Mouse (Mus musculus) kidney, postnatal 0 days (tissue): ENCODE measurements around the gene Olfr374. TPM values are rescaled to one million over a fixed set of nuclear protein-coding genes. Genes with fewer than 3 reads are reported as not detected.

Experiments
- ATAC-seq: fragments of 200-750 bp; cut with Nextera tagmentation; replicated peaks from 2 replicates; pipeline ENCODE4 v1.8.0; 2017; ENCODE audit warnings: low read depth, moderate number of reproducible peaks, moderate TSS enrichment, moderate library complexity; ENCODE audit not compliant: low FRiP score
- DNase-seq: peaks from one replicate; pipeline ENCODE4 v3.0.0-alpha.2; 2016; ENCODE audit warnings: low spot score
- H3K27ac ChIP-seq: fragments of 300-500 bp; sonication (generic); 2 replicates; pipeline ENCODE4 v1.5.1; 2014; ENCODE audit warnings: mild to moderate bottlenecking
- H3K27me3 ChIP-seq: fragments of 300-500 bp; sonication (generic); 2 replicates; pipeline ENCODE4 v1.6.1; 2014; ENCODE audit warnings: low read length, mixed read lengths; ENCODE audit not compliant: insufficient read depth
- H3K36me3 ChIP-seq: fragments of 300-500 bp; sonication (generic); 2 replicates; pipeline ENCODE4 v1.6.1; 2014; ENCODE audit warnings: low read length, mixed read lengths; ENCODE audit not compliant: insufficient read depth
- H3K4me1 ChIP-seq: fragments of 300-500 bp; sonication (generic); replicated peaks from 2 replicates; pipeline ENCODE4 v1.6.1; 2014; ENCODE audit warnings: antibody characterized with exemption, low read length, mixed read lengths; ENCODE audit not compliant: insufficient read depth
- H3K4me2 ChIP-seq: fragments of 300-500 bp; sonication (generic); 2 replicates; pipeline ENCODE4 v1.6.1; 2014; ENCODE audit warnings: mild to moderate bottlenecking, low read length, moderate library complexity, mixed read lengths
- H3K4me3 ChIP-seq: fragments of 300-500 bp; sonication (generic); replicated peaks from 2 replicates; pipeline ENCODE4 v1.5.1; 2014; ENCODE audit warnings: low read depth, low read length
- H3K9ac ChIP-seq: fragments of 300-500 bp; sonication (generic); 2 replicates; pipeline ENCODE4 v1.6.1; 2014; ENCODE audit warnings: low read depth, low read length
- H3K9me3 ChIP-seq: fragments of 300-500 bp; sonication (generic); replicated peaks from 2 replicates; pipeline ENCODE4 v1.6.1; 2016; ENCODE audit warnings: low read length, inconsistent platforms, mixed read lengths
- CTCF ChIP-seq: IDR thresholded peaks from 2 replicates; pipeline ENCODE4 v1.5.1; 2016; ENCODE audit warnings: antibody characterized with exemption, low read depth, mild to moderate bottlenecking, moderate library complexity
- WGBS: fragments of 180-500 bp; shearing (Covaris S2); extraction: QIAGEN DNeasy Blood & Tissue Kit; methylation state at CpG from one replicate; pipeline ENCODE4 v1.1.7; 2014; 5-methylcytosine and 5-hydroxymethylcytosine counted together
- polyA plus RNA-seq: library from polyadenylated mRNA; unstranded; fragments of >200 nt; fragmentation: Nextera tagmentation; extraction: Ambion mirVana; gene quantifications from 2 replicates; pipeline ENCODE4 v1.2.1, GENCODE M21; 2015

The Olfr374 gene
- polyA plus RNA-seq, 1 experiment from 2014 or later: not detected

GRCm38 (mm10) chr8:72149056-72149455 lies 42.2 kb downstream of the Olfr374 start:
- no peak for DNase-seq
- Histone ChIP-seq H3K36me3 (peaks cover 66% of the 10 kb centered on the region), H3K27me3 (no peaks in the 10 kb centered on the region), H3K4me2 (no peak overlapping the region), H3K9me3 (no peaks in the 10 kb centered on the region), H3K27ac (no peak overlapping the region), H3K9ac (no peak overlapping the region), H3K4me1 (no peaks in the 10 kb centered on the region), H3K4me3 (no peak overlapping the region)
- no peak for TF ChIP-seq CTCF
- WGBS: 85% methylated on average over 1 of the region's 1 CpGs
- no peak for ATAC-seq

GRCm38 (mm10) chr8:72151418-72152078 lies 44.7 kb downstream of the Olfr374 start:
- WGBS: 78% methylated on average over 3 of the region's 3 CpGs

DNA sequence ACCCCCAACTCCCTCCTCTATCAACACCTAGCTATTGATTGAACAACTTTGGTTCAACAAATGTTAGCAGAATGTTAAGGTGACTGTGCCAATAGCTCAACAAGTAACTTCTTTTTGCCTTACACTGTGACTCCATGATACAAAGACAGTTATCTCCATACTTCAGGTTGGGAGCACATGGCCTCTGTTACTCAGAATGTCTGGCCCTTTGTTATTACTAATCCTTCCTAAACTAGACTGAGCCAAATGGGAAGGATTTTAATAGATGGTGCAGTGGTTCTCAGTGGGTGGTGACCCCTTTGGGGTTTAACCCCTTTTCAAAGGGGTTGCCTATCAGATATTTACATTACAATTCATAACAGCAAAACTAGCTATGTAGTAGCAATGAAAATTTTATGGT lies 46.5 kb downstream of the Olfr374 start:
- no peaks in the 10 kb centered on the region for H3K27me3 ChIP-seq
- DNase-seq (no peak), ATAC-seq (no peak)
- peaks cover 31% of the 10 kb centered on the region for H3K36me3 ChIP-seq
- no peaks in the 10 kb centered on the region for H3K9me3 ChIP-seq
- no peak overlapping the region for H3K4me3 ChIP-seq
- H3K27ac ChIP-seq: no peak overlapping the region
- TF ChIP-seq CTCF: no peak
- H3K4me2 ChIP-seq: no peak overlapping the region
- H3K4me1 ChIP-seq: no peaks in the 10 kb centered on the region
- H3K9ac ChIP-seq: no peak overlapping the region

More at GRCm38 (mm10) chr8:72151418-72152078, 44.7 kb downstream of the Olfr374 start:
- H3K4me3 ChIP-seq: no peak overlapping the region
- no peaks in the 10 kb centered on the region for H3K9me3 ChIP-seq
- H3K4me2 ChIP-seq: no peak overlapping the region
- ATAC-seq: no peak
- H3K4me1 ChIP-seq: no peaks in the 10 kb centered on the region
- peaks cover 48% of the 10 kb centered on the region for H3K36me3 ChIP-seq
- H3K27me3 ChIP-seq: no peaks in the 10 kb centered on the region
- no peak for TF ChIP-seq CTCF
- no peak overlapping the region for H3K27ac ChIP-seq
- DNase-seq: no peak
- H3K9ac ChIP-seq: no peak overlapping the region

DNA sequence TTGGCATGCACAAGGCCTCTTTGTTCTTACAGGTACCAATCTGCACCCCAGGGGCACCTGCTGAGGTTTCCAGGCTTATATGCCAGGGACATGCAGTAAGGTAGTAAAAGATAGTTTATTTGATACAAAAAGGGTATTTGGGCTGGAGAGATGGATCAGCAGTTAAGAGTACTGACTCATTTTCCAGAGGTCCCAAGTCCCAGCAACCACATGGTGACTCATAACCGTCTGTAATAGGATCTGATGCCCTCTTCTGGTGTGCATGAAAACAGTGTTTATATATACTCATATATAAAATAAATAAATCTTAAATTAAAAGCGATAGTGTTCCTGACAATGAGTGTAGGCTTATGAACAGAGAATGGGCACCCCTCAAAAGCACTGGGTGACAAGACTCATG lies 51.3 kb downstream of the Olfr374 start:
- Histone ChIP-seq H3K9ac (no peak overlapping the region), H3K27ac (no peak overlapping the region), H3K4me3 (no peak overlapping the region), H3K4me2 (no peak overlapping the region), H3K36me3 (peaks cover 7% of the 10 kb centered on the region; the same call in 1 of the 2 replicates), H3K9me3 (no peaks in the 10 kb centered on the region), H3K4me1 (peaks cover 15% of the 10 kb centered on the region; the same call in 1 of the 2 replicates), H3K27me3 (no peaks in the 10 kb centered on the region)
- no peak for TF ChIP-seq CTCF
- DNase-seq (no peak), ATAC-seq (no peak)
- 84% methylated on average over 2 of the region's 2 CpGs for WGBS

DNA sequence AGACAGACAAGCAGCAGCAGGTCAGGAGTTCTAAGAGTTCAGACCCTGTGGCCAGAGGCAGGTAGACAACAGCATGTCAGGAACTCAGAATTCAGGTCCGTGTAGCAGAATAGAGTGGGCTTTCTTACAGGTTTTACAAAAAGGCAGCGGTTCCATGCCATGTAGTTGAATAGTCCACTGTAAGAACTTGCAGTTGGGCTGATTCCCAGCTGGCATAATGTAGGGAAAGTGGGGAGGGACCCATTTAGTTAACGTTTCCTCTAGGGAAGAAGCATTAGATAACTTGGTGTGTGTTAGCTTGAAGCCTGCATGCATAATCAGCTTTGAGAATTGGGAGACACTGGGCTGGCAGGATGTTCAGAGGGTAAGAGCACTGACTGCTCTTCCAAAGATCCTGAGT lies 51.9 kb downstream of the Olfr374 start:
- H3K36me3 ChIP-seq: 0 out of 2 replicates have a peak, but pooled peaks cover under 1% of the 10 kb centered on the region
- ATAC-seq (no peak), DNase-seq (no peak)
- H3K4me3 ChIP-seq: no peak overlapping the region
- H3K27ac ChIP-seq: no peak overlapping the region
- H3K9ac ChIP-seq: no peak overlapping the region
- H3K9me3 ChIP-seq: no peaks in the 10 kb centered on the region
- WGBS: 78% methylated on average over 3 of the region's 3 CpGs
- H3K4me2 ChIP-seq: no peak overlapping the region
- no peaks in the 10 kb centered on the region for H3K27me3 ChIP-seq
- no peak for TF ChIP-seq CTCF
- H3K4me1 ChIP-seq: peaks cover 15% of the 10 kb centered on the region; the same call in 1 of the 2 replicates

GRCm38 (mm10) chr8:72160007-72160406 lies 53.2 kb downstream of the Olfr374 start:
- 64% methylated on average over 3 of the region's 3 CpGs for WGBS
- Histone ChIP-seq H3K9ac (peak overlapping the region; percentile 49; the same call in 1 of the 2 replicates), H3K4me2 (peak overlapping the region; percentile 60), H3K9me3 (no peaks in the 10 kb centered on the region), H3K27ac (no peak overlapping the region), H3K27me3 (no peaks in the 10 kb centered on the region), H3K36me3 (no peaks in the 10 kb centered on the region), H3K4me3 (peak overlapping the region; percentile 39; the same call in 1 of the 2 replicates), H3K4me1 (peaks cover 15% of the 10 kb centered on the region; the same call in 1 of the 2 replicates)
- no peak for TF ChIP-seq CTCF
- ATAC-seq (no peak), DNase-seq (no peak)
